ENCODE assay signal across 9 mouse cellular contexts in the genomic region with DNA sequence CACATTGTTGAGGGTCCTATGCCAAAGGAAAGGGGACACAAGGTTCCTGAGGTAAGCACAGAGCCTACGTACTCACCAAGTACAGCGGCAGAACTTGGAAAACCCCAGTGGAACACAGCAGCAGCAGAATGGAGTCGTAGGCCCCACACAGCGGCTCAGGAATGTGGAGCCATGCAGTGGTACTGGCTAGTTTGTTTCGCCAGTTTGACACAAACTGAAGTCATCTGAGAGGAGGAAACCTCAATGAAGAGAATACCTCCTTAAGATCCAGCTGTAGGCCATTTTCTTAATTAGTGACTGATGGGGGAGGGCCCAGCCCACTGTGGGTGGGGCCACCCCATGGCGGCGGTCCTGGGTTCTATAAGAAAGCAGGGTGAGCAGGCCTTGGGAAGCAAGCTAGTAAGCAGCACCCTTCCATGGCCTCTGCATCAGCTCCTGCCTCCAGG. TPM values are rescaled to one million over a fixed set of nuclear protein-coding genes. Genes with fewer than 3 reads are reported as not detected.
A peak's percentile ranks its signal among the peaks of the same experiment; 100 is the strongest.
DNase-seq lines count a peak whose midpoint lies in the region; ATAC-seq and TF ChIP-seq lines count a peak whose summit lies in the region.
"Had no signal": no experiment of that assay in that cellular context is flagged by ENCODE, and none has a peak within 500 bp of the region (broad histone marks: within the 10 kb centered on the region; RNA-seq: fewer than 3 reads in every experiment).

No protein-coding gene starts in this region.

- no peak for DNase-seq in forebrain, embryonic 10.5 days (ENCODE audit: extremely low spot score, low spot score)
- no peak for DNase-seq in forebrain, postnatal 0 days
- DNase-seq in kidney, adult 9 months: no peak
- DNase-seq in R1 (ENCODE audit: low read depth, low spot score): peak; percentile 42
- DNase-seq in liver, embryonic 11.5 days (ENCODE audit: low spot score): no peak
- no peak for DNase-seq in ovary, postnatal 36 days (ENCODE audit: low spot score)
- DNase-seq in right cerebral cortex, postnatal 36 days (ENCODE audit: low spot score in 2 of 2): no peak

- H3K4me2 ChIP-seq in forebrain, postnatal 0 days (ENCODE audit: low read depth): no peak overlapping the region
- H3K4me2 ChIP-seq in kidney, embryonic 16.5 days (replicated peaks; ENCODE audit: low read depth, low read length): peak overlapping the region; percentile 92; the same call in 1 of the 2 replicates
- H3K4me2 ChIP-seq in liver, embryonic 11.5 days: peak overlapping the region; percentile 94

- no peaks in the 10 kb centered on the region for H3K36me3 ChIP-seq in forebrain, embryonic 10.5 days (replicated peaks)
- H3K36me3 ChIP-seq in forebrain, postnatal 0 days (ENCODE audit: insufficient read depth): no peaks in the 10 kb centered on the region
- H3K36me3 ChIP-seq in kidney, embryonic 16.5 days (ENCODE audit: insufficient read depth, low read length): no peaks in the 10 kb centered on the region
- H3K36me3 ChIP-seq in liver, embryonic 11.5 days (ENCODE audit: control insufficient read depth, insufficient read depth, low read length): no peaks in the 10 kb centered on the region
- H3K36me3 ChIP-seq: neural tube, embryonic 13.5 days had no signal

- peaks cover 45% of the 10 kb centered on the region for H3K4me1 ChIP-seq in forebrain, embryonic 10.5 days
- H3K4me1 ChIP-seq in forebrain, postnatal 0 days (ENCODE audit: insufficient read depth): 0 out of 2 replicates have a peak, but pooled peaks cover 4% of the 10 kb centered on the region
- H3K4me1 ChIP-seq in kidney, embryonic 16.5 days (ENCODE audit: insufficient read depth, low read length): peaks cover 33% of the 10 kb centered on the region
- peaks cover 24% of the 10 kb centered on the region for H3K4me1 ChIP-seq in liver, embryonic 11.5 days (replicated peaks; ENCODE audit: control insufficient read depth, insufficient read depth, low read length)

- peaks cover 24% of the 10 kb centered on the region for H3K27me3 ChIP-seq in forebrain, embryonic 10.5 days (ENCODE audit: poor library complexity, severe bottlenecking)
- H3K27me3 ChIP-seq in forebrain, postnatal 0 days (ENCODE audit: insufficient read depth, low read length): no peaks in the 10 kb centered on the region
- no peaks in the 10 kb centered on the region for H3K27me3 ChIP-seq in kidney, embryonic 16.5 days (ENCODE audit: insufficient read depth, low read length)
- no peaks in the 10 kb centered on the region for H3K27me3 ChIP-seq in liver, embryonic 11.5 days (replicated peaks; ENCODE audit: control insufficient read depth, insufficient read depth, low read length)

- ATAC-seq in forebrain, postnatal 0 days: no peak
- no peak for ATAC-seq in kidney, embryonic 16.5 days (ENCODE audit: low FRiP score, low TSS enrichment)
- no peak for ATAC-seq in liver, embryonic 11.5 days (replicated peaks; ENCODE audit: low FRiP score)

- H3K9ac ChIP-seq in forebrain, postnatal 0 days: no peak overlapping the region
- no peak overlapping the region for H3K9ac ChIP-seq in kidney, embryonic 16.5 days (replicated peaks; ENCODE audit: low read length)
- peak overlapping the region; percentile 56 for H3K9ac ChIP-seq in liver, embryonic 11.5 days (ENCODE audit: low read depth, low read length)
- H3K9ac ChIP-seq: neural tube, embryonic 13.5 days had no signal

- H3K27ac ChIP-seq in forebrain, embryonic 10.5 days: 0 out of 2 replicates have a peak overlapping the region, but pooled peaks have one; percentile 74
- H3K27ac ChIP-seq in forebrain, postnatal 0 days (ENCODE audit: low read depth, low read length): no peak overlapping the region
- peak overlapping the region; percentile 83 for H3K27ac ChIP-seq in kidney, embryonic 16.5 days (ENCODE audit: low read length)
- H3K27ac ChIP-seq in liver, embryonic 11.5 days (ENCODE audit: low read depth, low read length): peak overlapping the region; percentile 85
- H3K27ac ChIP-seq: neural tube, embryonic 13.5 days had no signal

- H3K9me3 ChIP-seq in forebrain, embryonic 10.5 days: no peaks in the 10 kb centered on the region
- no peaks in the 10 kb centered on the region for H3K9me3 ChIP-seq in forebrain, postnatal 0 days (ENCODE audit: low read length)
- H3K9me3 ChIP-seq in kidney, embryonic 16.5 days (ENCODE audit: low read length): no peaks in the 10 kb centered on the region
- no peaks in the 10 kb centered on the region for H3K9me3 ChIP-seq in liver, embryonic 11.5 days (ENCODE audit: control insufficient read depth, low read length)
- H3K9me3 ChIP-seq: neural tube, embryonic 13.5 days had no signal

- 58% methylated on average over 7 of the region's 7 CpGs for WGBS in forebrain, embryonic 10.5 days
- WGBS in forebrain, postnatal 0 days: 64% methylated on average over 7 of the region's 7 CpGs
- 47% methylated on average over 7 of the region's 7 CpGs for WGBS in kidney, embryonic 16.5 days
- 54% methylated on average over 7 of the region's 7 CpGs for WGBS in liver, embryonic 11.5 days

- no peak for TF ChIP-seq CTCF in forebrain, postnatal 0 days (IDR thresholded peaks at IDR 0.05; ENCODE audit: low read depth)

- no peak overlapping the region for H3K4me3 ChIP-seq in forebrain, embryonic 10.5 days
- no peak overlapping the region for H3K4me3 ChIP-seq in forebrain, postnatal 0 days (ENCODE audit: low read depth, low read length)
- H3K4me3 ChIP-seq in kidney, embryonic 16.5 days (ENCODE audit: low read length): peak overlapping the region; percentile 6; the same call in 1 of the 2 replicates
- H3K4me3 ChIP-seq in liver, embryonic 11.5 days (ENCODE audit: low read depth, low read length): peak overlapping the region; percentile 36
- H3K4me3 ChIP-seq: neural tube, embryonic 13.5 days had no signal

RNA-seq across cellular contexts. Expression of a gene that starts 1.1 kb away (rescaled TPM):
- polyA plus RNA-seq in forebrain, embryonic 10.5 days (2016; fragmentation: Nextera tagmentation; extraction: Ambion mirVana): 6.4 TPM in 2 replicates
- total RNA-seq in forebrain, postnatal 0 days (2014; rRNA removed): 6.8 and 7.9 TPM in 2 replicates
- polyA plus RNA-seq in forebrain, postnatal 0 days (2015; fragmentation: Nextera tagmentation; extraction: Ambion mirVana): 3.0 and 4.3 TPM in 2 replicates
- polyA plus RNA-seq in kidney, embryonic 16.5 days (2015; fragmentation: Nextera tagmentation; extraction: Ambion mirVana): 23.3 and 24.2 TPM in 2 replicates
- polyA plus RNA-seq in liver, embryonic 11.5 days (2014; fragmentation: Nextera tagmentation; extraction: Ambion mirVana): 18.6 and 19.5 TPM in 2 replicates

Comparison
In these comparisons a context has a peak if more than half of its experiments do, and no peak if none do; other contexts are left out.
1. H3K4me3 ChIP-seq: peak in kidney, embryonic 16.5 days (single experiment) and liver, embryonic 11.5 days (single experiment); none in forebrain, embryonic 10.5 days (single experiment) and forebrain, postnatal 0 days (single experiment).